17 mouse cellular contexts compared by ENCODE assay signal in the genomic region with DNA sequence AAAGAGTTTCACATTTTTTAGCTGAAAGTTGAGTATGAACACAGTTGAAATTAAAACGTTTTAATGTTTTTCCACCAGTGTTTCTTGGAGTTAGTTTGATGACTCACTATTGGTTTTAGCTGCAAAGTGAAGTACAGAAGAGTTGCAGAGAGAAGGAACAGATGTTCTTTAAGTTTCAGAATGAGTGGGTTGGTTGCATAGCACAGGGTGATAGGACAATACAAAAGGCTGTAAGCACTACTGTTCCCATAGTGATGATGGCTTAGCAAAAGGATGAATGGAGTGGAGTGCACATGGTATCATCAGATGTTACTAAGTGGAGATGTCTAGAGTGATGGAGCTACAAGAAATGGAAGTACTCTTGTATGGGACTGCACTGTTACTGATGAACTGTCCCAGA.
DNase-seq lines count a peak whose midpoint lies in the region; ATAC-seq and TF ChIP-seq lines count a peak whose summit lies in the region.
"Had no signal": no experiment of that assay in that cellular context is flagged by ENCODE, and none has a peak within 500 bp of the region (broad histone marks: within the 10 kb centered on the region; RNA-seq: fewer than 3 reads in every experiment).

No protein-coding gene starts in this region.

- TF ChIP-seq CTCF in kidney, postnatal 0 days (IDR thresholded peaks at IDR 0.05; ENCODE audit: low read depth) = no peak
- TF ChIP-seq CTCF in hindbrain, postnatal 0 days (IDR thresholded peaks at IDR 0.05; ENCODE audit: low read depth) = no peak

- no peaks in the 10 kb centered on the region for H3K27me3 ChIP-seq in kidney, postnatal 0 days (ENCODE audit: insufficient read depth, low read length)
- no peaks in the 10 kb centered on the region for H3K27me3 ChIP-seq in kidney, embryonic 16.5 days (ENCODE audit: insufficient read depth, low read length)
- no peaks in the 10 kb centered on the region for H3K27me3 ChIP-seq in liver, embryonic 15.5 days
- no peaks in the 10 kb centered on the region for H3K27me3 ChIP-seq in hindbrain, embryonic 14.5 days (ENCODE audit: control insufficient read depth, insufficient read depth, low read length)
- no peaks in the 10 kb centered on the region for H3K27me3 ChIP-seq in hindbrain, postnatal 0 days (ENCODE audit: insufficient read depth, low read length)
- no peaks in the 10 kb centered on the region for H3K27me3 ChIP-seq in forebrain, embryonic 15.5 days
- H3K27me3 ChIP-seq: embryonic facial prominence, embryonic 12.5 days; intestine, embryonic 15.5 days; limb, embryonic 13.5 days had no signal

- ATAC-seq in kidney, postnatal 0 days (replicated peaks; ENCODE audit: low FRiP score, low read depth) = no peak
- ATAC-seq in kidney, embryonic 16.5 days (ENCODE audit: low FRiP score, low TSS enrichment) = no peak
- ATAC-seq in liver, embryonic 15.5 days (ENCODE audit: insufficient read depth) = no peak
- no peak for ATAC-seq in hindbrain, embryonic 14.5 days (ENCODE audit: low FRiP score)
- no peak for ATAC-seq in hindbrain, postnatal 0 days
- ATAC-seq in forebrain, embryonic 15.5 days (replicated peaks) = no peak

- no peaks in the 10 kb centered on the region for H3K9me3 ChIP-seq in kidney, postnatal 0 days (replicated peaks; ENCODE audit: low read length)
- H3K9me3 ChIP-seq in kidney, embryonic 16.5 days (ENCODE audit: low read length) = no peaks in the 10 kb centered on the region
- H3K9me3 ChIP-seq in liver, embryonic 15.5 days (replicated peaks) = no peaks in the 10 kb centered on the region
- H3K9me3 ChIP-seq in hindbrain, embryonic 14.5 days (ENCODE audit: control insufficient read depth, low read length) = no peaks in the 10 kb centered on the region
- H3K9me3 ChIP-seq in hindbrain, postnatal 0 days (ENCODE audit: low read length) = no peaks in the 10 kb centered on the region
- H3K9me3 ChIP-seq in forebrain, embryonic 15.5 days = no peaks in the 10 kb centered on the region
- H3K9me3 ChIP-seq: embryonic facial prominence, embryonic 12.5 days; intestine, embryonic 15.5 days; limb, embryonic 13.5 days had no signal

- no peak overlapping the region for H3K9ac ChIP-seq in kidney, postnatal 0 days (ENCODE audit: low read depth, low read length)
- no peak overlapping the region for H3K9ac ChIP-seq in kidney, embryonic 16.5 days (replicated peaks; ENCODE audit: low read length)
- no peak overlapping the region for H3K9ac ChIP-seq in liver, embryonic 15.5 days
- no peak overlapping the region for H3K9ac ChIP-seq in hindbrain, embryonic 14.5 days
- no peak overlapping the region for H3K9ac ChIP-seq in hindbrain, postnatal 0 days (replicated peaks; ENCODE audit: low read length)
- no peak overlapping the region for H3K9ac ChIP-seq in forebrain, embryonic 15.5 days (replicated peaks)
- H3K9ac ChIP-seq: embryonic facial prominence, embryonic 12.5 days; intestine, embryonic 15.5 days; limb, embryonic 13.5 days had no signal

- no peaks in the 10 kb centered on the region for H3K4me1 ChIP-seq in kidney, postnatal 0 days (replicated peaks; ENCODE audit: insufficient read depth, low read length)
- no peaks in the 10 kb centered on the region for H3K4me1 ChIP-seq in kidney, embryonic 16.5 days (ENCODE audit: insufficient read depth, low read length)
- H3K4me1 ChIP-seq in liver, embryonic 15.5 days (replicated peaks) = peaks cover 71% of the 10 kb centered on the region
- no peaks in the 10 kb centered on the region for H3K4me1 ChIP-seq in hindbrain, embryonic 14.5 days (replicated peaks; ENCODE audit: control insufficient read depth, insufficient read depth, low read length)
- H3K4me1 ChIP-seq in hindbrain, postnatal 0 days (ENCODE audit: insufficient read depth, low read length) = no peaks in the 10 kb centered on the region
- H3K4me1 ChIP-seq in forebrain, embryonic 15.5 days = no peaks in the 10 kb centered on the region
- H3K4me1 ChIP-seq: embryonic facial prominence, embryonic 12.5 days; intestine, embryonic 15.5 days; limb, embryonic 13.5 days had no signal

- no peak overlapping the region for H3K4me2 ChIP-seq in kidney, postnatal 0 days (ENCODE audit: low read length)
- no peak overlapping the region for H3K4me2 ChIP-seq in kidney, embryonic 16.5 days (replicated peaks; ENCODE audit: low read depth, low read length)
- no peak overlapping the region for H3K4me2 ChIP-seq in liver, embryonic 15.5 days
- H3K4me2 ChIP-seq in hindbrain, embryonic 14.5 days (replicated peaks) = no peak overlapping the region
- H3K4me2 ChIP-seq in hindbrain, postnatal 0 days (ENCODE audit: low read depth, low read length) = no peak overlapping the region
- no peak overlapping the region for H3K4me2 ChIP-seq in forebrain, embryonic 15.5 days (replicated peaks)
- H3K4me2 ChIP-seq: embryonic facial prominence, embryonic 12.5 days; intestine, embryonic 15.5 days; limb, embryonic 13.5 days; midbrain, embryonic 11.5 days had no signal

- WGBS in kidney, postnatal 0 days = 74% methylated on average over 1 of the region's 1 CpGs
- 68% methylated on average over 1 of the region's 1 CpGs for WGBS in kidney, embryonic 16.5 days
- 34% methylated on average over 1 of the region's 1 CpGs for WGBS in liver, embryonic 15.5 days (ENCODE audit: insufficient replicate concordance)
- WGBS in hindbrain, embryonic 14.5 days = 87% methylated on average over 1 of the region's 1 CpGs
- 73% methylated on average over 1 of the region's 1 CpGs for WGBS in hindbrain, postnatal 0 days
- 85% methylated on average over 1 of the region's 1 CpGs for WGBS in forebrain, embryonic 15.5 days

- no peak overlapping the region for H3K4me3 ChIP-seq in kidney, postnatal 0 days (replicated peaks; ENCODE audit: low read depth, low read length)
- no peak overlapping the region for H3K4me3 ChIP-seq in kidney, embryonic 16.5 days (ENCODE audit: low read length)
- H3K4me3 ChIP-seq in liver, embryonic 15.5 days (replicated peaks) = no peak overlapping the region
- H3K4me3 ChIP-seq in hindbrain, embryonic 14.5 days (replicated peaks; ENCODE audit: low read length) = no peak overlapping the region
- H3K4me3 ChIP-seq in hindbrain, postnatal 0 days (ENCODE audit: low read length) = no peak overlapping the region
- H3K4me3 ChIP-seq in forebrain, embryonic 15.5 days = no peak overlapping the region
- H3K4me3 ChIP-seq: embryonic facial prominence, embryonic 12.5 days; intestine, embryonic 15.5 days; limb, embryonic 13.5 days had no signal

- peak; percentile 12 for DNase-seq in kidney, postnatal 0 days (ENCODE audit: low spot score)
- DNase-seq in 416B (ENCODE audit: low read depth) (peak; percentile 28), NIH3T3 (ENCODE audit: low read depth) (peak; percentile 38)
- DNase-seq in hindbrain, embryonic 14.5 days (ENCODE audit: low spot score) = no peak
- DNase-seq in hindbrain, postnatal 0 days (ENCODE audit: low spot score) = no peak
- DNase-seq: cerebellum, postnatal 25 days; gastrocnemius, postnatal 14 days; kidney, postnatal 14 days; lung, postnatal 14 days; thymus, postnatal 25 days had no signal

- H3K27ac ChIP-seq in kidney, postnatal 0 days = no peak overlapping the region
- H3K27ac ChIP-seq in kidney, embryonic 16.5 days (ENCODE audit: low read length) = no peak overlapping the region
- peak overlapping the region; percentile 98 for H3K27ac ChIP-seq in liver, embryonic 15.5 days (replicated peaks)
- H3K27ac ChIP-seq in hindbrain, embryonic 14.5 days = no peak overlapping the region
- no peak overlapping the region for H3K27ac ChIP-seq in hindbrain, postnatal 0 days
- no peak overlapping the region for H3K27ac ChIP-seq in forebrain, embryonic 15.5 days (replicated peaks)
- H3K27ac ChIP-seq: embryonic facial prominence, embryonic 12.5 days; intestine, embryonic 15.5 days had no signal

- no peaks in the 10 kb centered on the region for H3K36me3 ChIP-seq in kidney, postnatal 0 days (ENCODE audit: insufficient read depth, low read length)
- 0 out of 2 replicates have a peak, but pooled peaks cover 3% of the 10 kb centered on the region for H3K36me3 ChIP-seq in kidney, embryonic 16.5 days (ENCODE audit: insufficient read depth, low read length)
- H3K36me3 ChIP-seq in liver, embryonic 15.5 days (replicated peaks) = no peaks in the 10 kb centered on the region
- no peaks in the 10 kb centered on the region for H3K36me3 ChIP-seq in hindbrain, embryonic 14.5 days (replicated peaks; ENCODE audit: control insufficient read depth, insufficient read depth)
- H3K36me3 ChIP-seq in hindbrain, postnatal 0 days (ENCODE audit: insufficient read depth, low read length) = no peaks in the 10 kb centered on the region
- H3K36me3 ChIP-seq in forebrain, embryonic 15.5 days = no peaks in the 10 kb centered on the region
- H3K36me3 ChIP-seq: embryonic facial prominence, embryonic 12.5 days; intestine, embryonic 15.5 days had no signal

Comparison
In these comparisons a context has a peak if more than half of its experiments do, and no peak if none do; other contexts are left out.
1. DNase-seq: peak in kidney, postnatal 0 days (single experiment), 416B (single experiment) and NIH3T3 (single experiment); none in hindbrain, embryonic 14.5 days (single experiment) and hindbrain, postnatal 0 days (single experiment).